Mouse (Mus musculus) urinary bladder, postnatal 14 days (tissue): ENCODE measurements around the gene Hip1.
"Not testable (repeated sequence)": the region's sequence is repeated elsewhere in the genome, so short reads cannot be mapped to it uniquely, and the experiment has no call there.

Source experiments
- DNase-seq: peaks from one replicate; pipeline ENCODE4 v3.0.0; 2021; ENCODE audit warnings: low spot score

Gene Hip1

DNA sequence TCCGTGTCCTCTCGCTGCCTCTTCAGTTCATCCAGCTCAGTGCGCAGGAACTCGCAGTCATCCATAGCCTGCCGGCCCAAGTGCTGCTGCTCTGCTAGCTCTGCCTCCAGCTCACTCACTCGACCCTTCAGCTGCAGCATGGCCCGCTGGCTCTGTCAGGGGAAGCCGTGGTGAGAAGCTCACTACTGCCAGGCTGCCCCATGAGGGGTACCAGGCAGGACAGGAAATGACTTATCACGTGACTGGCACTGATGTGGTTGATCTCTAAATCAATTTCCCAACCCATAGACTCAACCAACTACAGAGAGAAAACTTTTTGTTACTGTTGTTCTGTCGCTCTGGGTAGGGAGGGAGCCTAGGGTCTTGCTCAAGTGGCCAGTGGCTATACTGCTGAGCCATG is 109.9 kb downstream of the Hip1 start:
- DNase-seq: no peak

DNA sequence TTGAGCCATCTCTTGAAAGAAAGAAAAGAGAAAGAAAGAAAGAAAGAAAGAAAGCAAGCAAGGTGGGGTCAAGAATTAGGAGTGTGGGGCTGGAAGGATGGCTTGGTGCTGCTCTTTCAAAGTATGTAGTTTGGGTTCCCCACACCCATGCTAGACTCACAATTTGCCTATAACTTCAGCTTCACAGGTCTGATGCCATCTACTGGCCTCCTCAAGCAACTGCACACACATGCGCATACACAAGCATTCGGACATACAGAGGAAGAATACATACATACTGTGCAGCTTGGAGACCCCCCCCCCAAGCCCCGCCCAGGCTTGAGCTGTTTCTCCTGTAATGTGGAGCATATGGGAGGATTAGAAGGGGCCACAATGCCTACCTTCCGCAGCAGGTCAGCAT is 111.1 kb downstream of the Hip1 start:
- no peak for DNase-seq

DNA sequence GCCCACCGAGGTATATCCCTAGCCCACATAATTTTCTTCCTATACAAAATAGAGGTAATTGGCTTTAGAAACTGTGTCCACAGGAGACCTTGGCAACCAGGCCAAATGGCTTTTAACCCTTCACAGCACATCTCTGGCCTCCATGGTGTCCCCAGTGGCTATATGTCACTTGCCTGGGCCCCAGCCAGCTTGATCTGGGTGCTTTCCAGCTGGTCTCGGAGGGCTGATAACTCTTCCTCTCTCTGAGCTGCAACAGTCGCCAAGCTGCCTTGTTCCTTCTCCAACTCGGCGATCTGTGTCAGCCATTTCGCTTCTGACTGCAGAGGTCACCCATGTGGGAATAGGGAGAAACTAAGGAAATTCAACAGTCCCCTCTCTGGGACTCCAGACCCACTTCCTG is 113.8 kb downstream of the Hip1 start:
- DNase-seq: no peak

DNA sequence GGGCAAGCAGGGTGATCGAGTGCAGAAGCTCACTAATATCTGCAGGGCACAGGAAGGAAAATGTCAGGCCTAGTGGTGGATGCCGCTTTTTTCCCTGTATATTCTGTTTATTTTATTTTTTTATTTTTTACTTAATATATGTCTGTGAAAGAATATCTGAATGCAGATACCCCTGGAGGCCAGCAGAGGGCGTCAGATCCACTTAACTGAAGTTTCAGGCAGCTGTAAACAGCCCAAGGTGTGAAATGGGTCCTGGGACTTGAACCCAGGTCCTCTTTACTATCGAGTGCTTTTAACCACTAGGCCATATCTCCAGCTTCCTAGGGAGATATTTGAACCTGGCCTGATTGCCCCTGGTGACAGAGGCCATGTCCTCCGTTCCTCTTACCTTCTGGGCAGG is 116.1 kb downstream of the Hip1 start:
- DNase-seq: no peak

DNA sequence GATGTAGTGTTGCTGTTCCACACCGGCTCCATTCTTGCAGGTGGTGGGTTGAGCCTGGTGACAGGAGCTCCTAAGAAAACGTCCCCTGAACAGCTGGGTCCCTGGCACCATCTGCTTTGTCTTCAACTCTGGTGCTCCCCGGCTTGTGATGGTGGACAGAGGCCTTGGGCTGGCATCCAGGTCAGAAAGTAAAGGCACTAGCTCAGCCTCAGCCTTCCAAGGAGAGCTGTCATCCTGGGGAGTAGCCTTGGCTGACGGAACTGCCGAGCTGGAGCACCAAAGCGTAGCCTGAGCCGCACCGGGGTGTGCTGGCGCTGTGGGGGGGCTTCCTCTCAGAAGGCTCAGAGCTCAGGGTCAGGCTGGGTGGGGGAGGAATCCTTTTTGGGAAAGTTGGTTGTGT is 134.7 kb downstream of the Hip1 start:
- no peak for DNase-seq

DNA sequence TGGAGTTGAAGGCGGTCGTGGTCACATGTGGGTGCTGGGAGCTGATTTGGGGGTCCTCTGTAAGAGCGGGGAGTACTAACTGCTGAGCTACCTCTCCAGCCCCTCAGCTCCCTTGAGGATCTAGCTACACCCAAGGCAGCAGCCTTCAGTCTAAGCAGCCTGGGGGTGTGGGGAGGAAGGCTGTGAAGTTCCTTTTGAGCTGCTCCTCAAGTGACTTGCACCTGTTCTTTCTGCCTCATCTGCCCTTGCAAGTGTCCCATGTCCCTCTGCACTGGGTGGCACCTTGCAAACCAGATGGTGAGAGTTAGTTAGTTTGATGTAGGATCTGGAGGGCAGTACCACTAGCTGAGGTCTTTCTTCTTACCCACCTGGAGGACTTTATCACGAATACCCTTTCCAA is 136.8 kb downstream of the Hip1 start:
- no peak for DNase-seq

DNA sequence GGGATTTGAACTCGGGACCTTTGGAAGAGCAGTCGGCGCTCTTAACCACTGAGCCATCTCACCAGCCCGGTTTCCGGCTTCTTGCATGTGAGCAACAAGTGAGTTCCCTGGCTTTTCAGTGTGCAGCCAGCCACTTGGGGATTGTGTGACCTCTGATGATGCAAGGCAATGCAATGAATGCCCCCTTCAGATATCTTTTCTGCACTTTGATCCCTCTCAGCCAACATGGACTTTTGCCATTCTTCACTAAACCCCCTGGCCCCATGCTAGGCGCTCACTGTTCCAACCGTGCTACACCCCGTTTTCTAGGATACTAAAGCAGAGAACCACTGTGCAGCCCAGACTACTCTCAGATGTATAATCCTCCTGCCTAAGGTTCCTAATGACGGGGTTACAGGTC is 139.5 kb downstream of the Hip1 start:
- no peak for DNase-seq

DNA sequence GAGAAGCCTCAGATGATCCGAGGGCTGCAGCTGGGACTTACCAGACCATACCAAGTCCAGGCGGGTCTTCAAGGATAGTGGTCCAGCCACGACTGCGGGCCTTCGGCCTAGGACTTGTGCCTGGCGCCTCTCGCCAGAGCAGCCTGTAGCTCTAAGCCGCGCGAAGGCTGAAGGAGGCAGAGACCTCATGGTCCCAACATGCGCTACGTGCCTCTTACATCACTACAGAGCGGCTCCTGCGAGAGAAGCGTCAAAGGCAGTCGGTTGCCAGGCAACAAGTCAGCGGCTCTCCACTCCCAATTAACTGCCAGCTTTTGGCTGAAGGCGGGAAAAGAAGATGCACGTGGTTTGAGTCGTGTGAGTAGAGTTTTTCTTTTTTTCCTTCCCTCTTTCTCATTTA is 140.3 kb downstream of the Hip1 start:
- no peak for DNase-seq

DNA sequence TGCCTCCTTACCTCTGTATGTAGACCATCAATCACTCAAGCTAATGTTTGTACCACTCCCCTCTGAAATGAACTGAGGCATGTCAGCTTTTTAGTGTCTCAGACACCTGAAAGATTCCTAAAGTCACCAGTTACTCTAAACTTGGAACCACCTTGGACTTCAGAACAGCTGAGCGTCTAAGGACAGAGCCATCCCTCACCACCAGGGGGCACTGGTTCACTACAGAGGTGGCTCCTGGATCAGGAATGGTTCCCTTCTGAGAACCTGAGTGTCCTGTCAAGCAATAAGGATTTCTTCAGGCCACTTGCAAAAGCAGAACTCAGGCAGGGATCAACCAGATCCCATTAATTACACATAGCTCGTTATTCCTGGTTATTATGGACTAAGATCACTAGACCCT is 144.7 kb downstream of the Hip1 start:
- DNase-seq: peak; percentile 83

DNA sequence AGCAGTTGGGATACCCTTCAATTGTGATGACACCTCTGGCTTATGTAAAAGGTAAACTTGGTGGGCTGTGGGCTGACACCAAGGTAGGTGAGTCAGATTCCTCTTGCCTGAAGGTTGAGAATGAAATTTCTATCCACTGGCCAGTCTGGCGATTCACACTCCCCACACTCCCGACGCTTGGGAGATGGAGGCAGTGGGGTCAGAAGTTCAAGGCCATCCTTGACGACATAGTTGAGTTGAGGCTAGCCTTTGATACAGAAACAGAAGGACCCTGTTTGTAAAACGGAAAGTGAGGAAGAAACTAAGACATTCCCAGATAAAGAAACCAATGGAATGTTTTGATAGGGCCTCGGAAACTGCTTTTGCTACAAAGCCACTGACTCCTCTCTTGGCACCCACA is 145.5 kb downstream of the Hip1 start:
- no peak for DNase-seq

DNA sequence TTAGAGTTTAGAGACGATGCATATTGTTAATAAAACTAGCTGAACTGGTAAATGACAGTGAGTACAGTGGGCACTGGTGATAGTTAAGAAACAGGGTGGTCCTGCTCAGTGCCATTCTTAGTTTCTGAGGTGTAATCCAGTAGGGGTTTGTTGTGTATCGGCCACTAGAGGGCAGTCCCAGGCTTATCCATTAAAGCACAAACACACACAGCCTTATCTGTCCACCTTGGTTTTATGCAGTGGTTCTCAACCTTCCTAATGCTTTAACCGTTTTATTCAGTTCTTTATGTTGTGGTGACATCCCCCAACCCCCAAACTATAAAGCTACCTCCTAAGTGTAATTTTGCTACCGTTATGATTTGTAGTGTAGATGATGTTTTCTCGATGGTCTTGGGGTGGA is 149.1 kb downstream of the Hip1 start:
- DNase-seq: peak; percentile 24

DNA sequence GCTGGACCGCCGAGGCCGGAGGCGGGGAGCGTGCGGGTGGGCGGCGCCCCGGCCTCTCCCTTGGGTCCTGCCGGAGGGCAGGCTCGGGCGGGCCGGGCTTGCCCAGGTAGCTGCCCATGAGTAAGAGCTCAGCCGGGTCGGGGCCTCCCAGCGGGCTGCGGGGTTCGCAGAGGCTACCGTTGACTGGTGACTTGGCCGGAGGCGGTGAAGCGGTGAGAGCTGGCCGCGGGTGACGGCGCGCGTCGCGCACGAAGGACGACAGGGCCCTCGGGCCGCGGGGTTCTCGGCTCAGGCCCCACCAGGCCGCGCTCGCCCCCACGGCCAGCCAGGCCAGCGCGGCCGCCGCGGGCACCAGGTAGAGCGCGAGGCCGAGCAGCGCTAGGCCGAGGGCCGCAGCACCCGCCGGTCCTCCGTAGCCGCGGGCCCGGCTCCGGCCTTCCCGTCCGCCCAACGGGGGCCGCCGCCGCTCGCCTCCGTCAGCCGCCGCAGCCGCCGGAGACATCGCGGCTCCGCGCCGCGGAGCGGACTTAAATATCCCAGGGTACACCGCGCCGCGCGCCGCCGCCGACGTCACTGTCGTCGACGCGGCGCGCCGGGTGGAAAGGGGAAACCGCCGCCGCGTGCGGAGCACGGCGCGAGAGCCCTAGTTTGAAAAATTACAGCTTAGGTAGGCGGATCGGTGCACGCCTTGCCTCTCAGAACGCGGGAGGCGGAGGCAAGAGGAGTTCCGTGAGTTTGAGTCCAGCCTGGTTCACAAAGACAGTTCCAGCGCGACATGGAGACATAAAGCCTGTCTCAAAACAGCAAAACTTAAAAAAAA is 150.7 kb downstream of the Hip1 start, which contains the start of gene Pom121:
Pom121 (minus strand) TSS at position 543 of the 820 bp plus-strand sequence.
- DNase-seq: peak; percentile 85

DNA sequence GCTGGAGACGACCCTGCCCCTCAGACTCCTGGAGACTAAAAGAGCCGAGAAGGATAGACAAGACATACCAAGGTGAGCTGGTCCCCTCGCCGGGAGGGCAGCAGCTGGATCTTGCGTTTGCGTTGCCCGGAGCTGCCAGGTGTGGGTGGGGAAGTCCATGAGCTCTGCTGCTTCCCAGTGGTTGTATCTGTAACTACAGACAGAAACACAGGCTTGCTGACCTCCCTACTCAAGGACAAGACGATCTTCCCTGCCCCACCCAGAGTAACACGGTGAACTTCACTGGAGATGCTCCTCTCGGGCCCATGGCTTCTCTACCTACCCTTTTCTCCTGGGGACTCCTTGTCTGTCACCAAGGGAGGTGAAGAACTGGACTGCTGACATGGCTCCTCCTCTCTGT is 161.1 kb downstream of the Hip1 start:
- DNase-seq: no peak

DNA sequence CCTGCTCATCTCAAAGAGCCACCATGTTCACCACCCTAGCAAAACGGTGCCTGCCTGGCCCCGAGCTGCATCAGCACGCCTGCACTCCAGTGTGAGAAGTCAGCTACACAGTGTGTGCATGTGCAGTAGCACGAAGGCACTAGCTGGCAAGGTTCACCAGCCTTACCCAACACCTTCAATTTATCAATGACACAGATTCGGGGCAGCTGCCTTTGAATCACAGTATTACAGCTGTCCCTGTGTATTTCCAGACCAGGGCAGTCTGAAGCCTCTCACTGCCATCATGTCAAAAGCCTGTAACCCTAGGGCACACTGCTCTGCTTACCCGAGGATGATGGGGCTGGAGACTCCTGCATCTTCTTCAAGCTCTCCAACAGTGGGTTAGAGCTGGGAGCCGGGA is 162.2 kb downstream of the Hip1 start:
- no peak for DNase-seq

DNA sequence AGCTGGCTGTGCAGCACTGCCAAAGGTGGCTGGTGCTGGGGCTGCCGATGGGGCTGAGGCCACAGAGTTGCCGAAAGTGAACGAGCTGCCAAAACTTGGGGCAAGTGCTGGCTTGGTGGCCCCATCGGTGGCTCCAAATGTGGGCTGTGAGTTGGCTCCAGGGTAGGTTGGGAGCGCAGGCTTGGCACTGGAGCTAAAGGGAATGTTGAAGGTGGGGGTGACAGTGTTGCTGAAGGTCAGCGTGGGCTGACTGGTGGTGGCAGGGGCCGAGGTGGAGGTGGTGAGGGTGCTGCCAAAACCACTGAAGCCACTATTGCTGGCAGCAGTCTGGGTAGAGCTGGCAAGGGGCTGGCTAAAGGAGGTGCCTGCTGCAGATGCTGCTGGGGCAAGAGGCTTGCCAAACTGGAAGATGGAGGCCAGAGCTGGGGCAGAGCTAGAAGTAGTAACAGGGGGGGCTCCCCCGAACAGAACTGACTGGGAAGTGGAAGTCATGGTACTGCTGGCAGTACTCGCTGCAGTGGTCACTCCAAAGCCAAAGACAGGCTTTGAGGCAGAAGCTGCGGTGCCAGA is 163.5 kb downstream of the Hip1 start:
- DNase-seq: no peak

DNA sequence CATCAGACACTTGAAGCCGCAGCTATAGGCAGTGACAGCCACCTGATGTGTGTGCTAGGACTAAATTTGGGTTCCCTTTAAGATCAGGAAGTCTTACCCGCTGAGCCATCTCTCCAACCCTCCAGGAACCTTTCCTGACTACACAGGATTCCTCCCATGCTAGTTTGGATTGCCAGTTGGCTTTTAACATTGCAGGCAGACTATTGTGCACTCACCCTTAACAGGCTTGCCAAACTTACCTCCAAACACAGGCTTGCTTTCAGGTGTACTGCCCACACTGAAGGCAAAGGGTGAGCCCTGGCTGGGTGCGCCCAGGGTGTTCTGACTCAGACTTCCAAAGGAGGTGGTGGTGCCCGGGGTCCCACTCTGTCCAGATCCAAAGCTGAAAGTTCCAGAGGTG is 164.2 kb downstream of the Hip1 start:
- DNase-seq: no peak

DNA sequence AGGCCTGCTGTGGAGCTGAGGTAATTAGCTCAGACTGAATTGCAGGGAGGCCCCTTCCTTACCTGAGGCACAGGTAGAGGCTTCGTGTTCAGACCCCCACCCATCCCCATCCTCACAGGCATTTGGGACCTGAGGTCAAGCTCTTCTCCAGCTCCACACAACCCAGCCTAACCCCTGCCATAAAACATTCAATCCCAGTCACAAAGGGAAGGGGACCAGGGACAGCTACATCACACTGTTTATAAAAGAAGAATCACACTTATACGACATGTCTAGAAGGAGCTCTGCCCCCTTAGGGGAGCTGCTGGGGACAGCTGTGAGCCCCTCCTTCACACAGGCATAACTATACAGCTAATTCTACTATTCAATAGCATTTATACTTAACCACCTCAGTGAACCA is 168.6 kb downstream of the Hip1 start:
- no peak for DNase-seq

DNA sequence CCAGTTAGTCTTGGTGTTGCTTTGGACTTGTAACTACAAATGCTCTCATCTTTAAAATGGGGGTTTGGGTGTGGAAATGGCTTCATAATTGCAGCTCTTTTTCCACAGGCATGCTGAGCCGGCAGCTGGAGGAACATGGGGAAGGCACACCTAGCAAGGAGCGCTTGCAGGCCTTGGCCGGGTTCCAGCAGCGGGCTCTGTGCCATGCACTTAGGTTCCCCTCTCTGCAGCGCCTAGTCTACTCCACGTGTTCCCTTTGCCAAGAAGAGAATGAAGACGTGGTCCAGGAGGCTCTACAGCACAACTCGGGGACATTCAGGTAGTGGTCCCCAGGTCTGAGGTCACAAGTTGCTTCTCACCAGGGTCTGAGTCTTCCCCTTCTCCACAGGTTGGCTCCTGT is 169.8 kb downstream of the Hip1 start:
- DNase-seq: peak; percentile 46

DNA sequence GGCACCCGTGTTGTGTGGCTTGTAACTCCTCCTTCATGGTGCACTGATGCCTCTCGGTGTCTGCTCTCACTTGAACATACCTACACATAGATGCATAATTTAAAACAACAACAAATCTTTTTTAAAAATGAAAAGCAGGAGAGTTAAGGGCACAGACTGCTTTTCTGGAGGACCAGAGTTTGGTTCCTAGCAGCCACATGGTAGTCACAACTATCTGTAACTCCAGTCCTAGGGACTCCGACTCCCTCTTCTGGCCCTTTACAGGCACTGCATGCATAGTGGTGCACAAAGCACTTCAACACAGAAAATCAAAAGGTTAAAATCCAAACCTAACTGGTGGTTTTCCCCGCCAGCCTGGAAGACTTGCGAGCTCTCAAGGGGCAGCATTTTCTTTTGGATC is 171.3 kb downstream of the Hip1 start:
- no peak for DNase-seq

DNA sequence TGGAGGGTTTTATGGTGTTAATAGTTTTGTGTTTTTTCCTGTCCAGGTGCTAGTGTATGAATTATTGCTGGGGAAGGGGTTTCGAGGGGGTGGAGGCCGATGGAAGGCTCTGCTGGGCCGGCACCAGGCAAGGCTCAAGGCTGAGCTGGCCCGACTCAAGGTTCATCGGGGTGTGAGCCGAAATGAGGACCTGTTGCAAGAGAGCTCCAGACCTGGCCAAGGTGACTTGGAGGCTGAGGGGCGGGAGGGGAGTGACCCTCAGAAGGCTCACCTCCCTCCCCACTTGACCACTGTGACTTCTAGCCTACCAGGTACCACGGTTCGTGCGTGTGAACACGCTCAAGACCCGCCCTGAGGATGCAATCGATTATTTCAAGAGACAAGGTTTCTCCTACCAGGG is 173.7 kb downstream of the Hip1 start:
- DNase-seq: no peak

DNA sequence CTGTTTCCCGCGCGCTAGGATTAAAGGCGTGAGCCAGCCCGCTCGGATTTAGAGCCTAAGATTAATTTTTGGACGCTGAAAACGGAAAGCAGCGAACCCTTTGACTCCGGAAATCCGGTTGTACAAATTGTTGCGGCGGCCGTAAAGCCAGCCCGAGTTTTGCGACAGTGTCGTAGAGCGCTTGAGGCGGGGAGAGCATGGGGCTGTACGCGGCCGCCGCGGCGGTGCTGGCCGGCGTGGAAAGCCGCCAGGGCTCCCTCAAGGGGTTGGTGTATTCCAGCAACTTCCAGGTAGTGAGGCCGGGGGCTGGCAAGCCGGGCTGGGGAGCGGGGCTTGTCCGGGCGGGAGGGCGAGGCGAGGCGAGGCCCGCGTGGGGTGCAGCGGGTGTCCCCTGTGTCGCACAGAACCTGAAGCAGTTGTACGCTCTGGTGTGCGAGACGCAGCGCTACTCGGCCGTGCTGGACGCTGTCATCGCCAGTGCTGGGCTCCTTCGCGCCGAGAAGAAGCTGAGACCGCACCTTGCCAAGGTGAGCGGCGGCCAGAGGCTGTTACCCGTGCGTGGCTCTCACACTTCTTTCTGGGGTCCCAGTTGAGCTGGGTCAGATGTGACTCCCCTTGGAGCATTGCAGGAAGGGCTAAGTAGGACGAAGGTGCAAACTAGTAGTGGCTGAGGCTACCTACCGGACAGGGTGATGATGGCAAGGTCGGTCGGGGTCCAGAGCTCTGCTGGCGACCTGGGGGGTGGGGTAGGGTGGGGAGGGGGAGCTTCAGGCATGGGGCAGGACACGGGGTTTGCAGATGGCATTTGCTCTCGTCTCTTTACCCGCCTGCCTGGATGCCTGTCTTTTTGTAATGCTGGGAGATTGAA is 174.9 kb downstream of the Hip1 start, which contains the start of gene Nsun5:
Nsun5 (plus strand) TSS at position 167 of the 868 bp plus-strand sequence.
- DNase-seq: peak; percentile 98

DNA sequence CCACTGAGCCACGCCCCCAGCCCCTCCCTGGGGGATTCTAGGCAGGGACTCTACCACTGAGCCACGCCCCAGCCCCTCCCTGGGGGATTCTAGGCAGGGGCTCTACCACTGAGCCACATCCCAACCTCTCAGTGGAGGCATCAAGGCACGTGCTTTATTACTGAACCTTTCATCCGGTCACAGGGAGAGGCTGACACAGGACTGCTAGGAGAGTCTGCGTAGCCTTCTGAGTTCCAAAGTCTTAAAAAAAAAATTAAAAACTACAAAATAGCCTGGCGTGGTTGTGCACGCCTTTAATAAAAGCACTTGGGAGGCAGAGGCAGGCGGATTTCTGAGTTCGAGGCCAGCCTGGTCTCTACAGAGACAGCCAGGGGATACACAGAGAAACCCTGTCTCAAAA is 175.7 kb downstream of the Hip1 start:
- not testable (repeated sequence) for DNase-seq

DNA sequence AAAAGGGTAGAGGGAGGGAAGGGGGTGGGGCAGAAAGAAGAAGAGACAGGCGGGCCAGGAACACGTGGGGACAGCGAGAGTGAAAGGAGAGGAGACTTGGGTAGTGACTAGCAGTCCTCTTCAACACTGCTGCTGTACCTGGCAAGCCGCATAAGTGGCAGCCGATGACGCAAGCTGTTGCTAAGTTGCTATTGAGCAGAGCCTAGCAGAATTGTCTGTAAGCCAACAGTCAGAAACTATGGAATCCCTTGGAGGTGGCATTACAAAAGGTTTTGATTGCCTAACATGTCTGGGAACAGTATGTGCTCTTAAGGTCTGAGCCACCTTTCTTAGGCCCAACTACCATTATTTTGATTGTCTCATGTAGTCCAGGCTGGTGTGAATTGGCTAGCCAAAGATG is 176.6 kb downstream of the Hip1 start:
- no peak for DNase-seq
